Mouse (Mus musculus): Measurements from ENCODE around the gene Rtp3. TPM values are rescaled to one million over a fixed set of nuclear protein-coding genes. Genes with fewer than 3 reads are reported as not detected.

The Rtp3 gene
- polyA plus RNA-seq (2012; rRNA removed) = 1.0 and 3.1 TPM in 2 replicates

DNA sequence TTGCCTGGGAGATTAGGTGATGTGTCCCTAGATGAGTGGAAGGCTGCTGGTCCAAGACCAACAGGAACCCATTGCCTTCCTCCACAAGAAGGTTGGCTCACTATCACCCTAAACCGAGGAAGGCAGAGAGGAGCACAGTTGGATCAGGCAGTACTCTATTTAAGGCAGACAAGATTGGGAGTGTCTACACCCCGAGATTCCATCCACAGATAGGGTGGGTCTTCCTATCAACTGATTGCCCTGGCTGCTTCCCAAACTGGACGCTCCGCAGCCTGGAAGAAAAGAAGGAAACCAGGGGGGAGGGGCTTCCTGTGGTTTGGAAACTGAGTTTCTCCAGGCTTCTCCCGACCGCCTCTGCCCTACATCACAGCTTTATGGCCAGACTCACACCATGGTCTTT lies at the start of gene Rtp3:
Rtp3 (minus strand) TSS at position 380 of the 400 bp plus-strand sequence.

DNA sequence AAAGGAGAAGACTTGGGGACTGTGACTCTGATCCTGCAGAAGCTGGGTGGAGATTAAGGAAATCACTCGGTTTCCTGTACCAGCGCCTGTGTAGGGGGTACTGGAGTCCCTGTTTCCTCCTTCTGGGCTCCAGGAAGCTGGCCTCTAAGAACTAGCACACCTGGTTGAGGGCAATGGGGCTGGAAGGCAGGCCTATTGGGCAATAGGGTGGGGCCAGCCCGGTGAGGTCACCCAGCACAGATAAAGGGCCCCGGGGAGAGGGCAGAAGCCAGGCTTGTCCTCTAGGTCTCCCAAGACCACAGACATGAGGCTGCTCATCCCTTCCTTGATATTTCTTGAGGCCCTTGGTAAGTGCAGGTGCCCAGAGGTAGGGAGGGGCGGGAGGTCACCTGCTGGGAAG lies 28.6 kb upstream of the Rtp3 start, which contains the start of gene Ltf:
Ltf (plus strand) TSS at position 250 of the 400 bp plus-strand sequence.

DNA sequence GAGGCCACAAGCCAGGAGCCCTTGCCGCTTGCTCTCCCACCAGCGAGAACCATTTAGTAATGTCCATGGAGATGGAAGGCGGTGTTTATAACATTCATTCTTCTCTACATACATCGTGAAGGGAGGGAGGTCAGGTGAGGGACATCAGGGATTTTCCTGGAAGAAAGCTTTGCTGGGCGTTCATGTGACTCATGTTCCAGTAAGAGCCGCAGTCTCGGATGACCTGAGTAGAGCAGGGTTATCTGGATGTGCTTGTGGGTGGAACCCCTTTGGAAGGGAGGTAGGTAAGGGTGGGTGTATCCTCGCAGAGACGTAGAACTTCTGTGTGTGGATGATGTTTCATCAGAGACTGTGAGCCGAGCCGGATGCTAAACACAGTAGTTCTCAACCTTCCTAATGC lies 39.0 kb downstream of the Rtp3 start, which contains the start of gene Lrrc2:
Lrrc2 (plus strand) TSS at position 149 of the 400 bp plus-strand sequence.

DNA sequence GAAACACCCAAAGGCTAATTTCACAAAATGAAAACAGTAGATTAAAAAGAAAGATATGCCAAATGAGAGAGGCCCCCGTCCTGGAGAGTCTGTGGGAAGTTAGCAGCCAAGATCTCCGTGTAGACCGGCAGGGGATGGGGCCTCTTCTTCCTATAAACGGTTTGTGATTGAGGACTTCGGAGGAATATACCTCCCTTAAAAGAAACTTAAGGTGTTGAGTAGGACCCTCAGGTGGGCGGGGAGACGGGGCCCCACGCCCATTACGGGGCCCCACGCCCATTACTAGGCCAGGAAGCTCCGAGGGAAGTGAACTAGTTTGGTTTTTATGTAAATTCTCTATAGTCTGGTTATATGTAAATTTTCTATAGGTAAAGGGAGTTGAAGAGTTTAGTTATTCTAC lies 44.5 kb downstream of the Rtp3 start, which contains the start of gene Tdgf1:
Tdgf1 (minus strand) TSS at position 233 of the 400 bp plus-strand sequence.

Other genes starting within 250 kb of the Rtp3 start
- 27.2 and 38.0 TPM in 2 replicates for gene Myl3, start 248.7 kb downstream of the Rtp3 start, polyA plus RNA-seq (2012; rRNA removed)
- gene Pth1r, start 243.4 kb downstream of the Rtp3 start, polyA plus RNA-seq (2012; rRNA removed) = 9.0 and 13.0 TPM in 2 replicates
- gene Prss42, start 192.4 kb downstream of the Rtp3 start, polyA plus RNA-seq (2012; rRNA removed) = not detected in 2 replicates
- gene Prss44, start 176.6 kb downstream of the Rtp3 start, polyA plus RNA-seq (2012; rRNA removed) = not detected in 2 replicates
- gene Prss43, start 163.9 kb downstream of the Rtp3 start, polyA plus RNA-seq (2012; rRNA removed) = not detected in 2 replicates
- not detected in 2 replicates for gene Prss45, start 156.0 kb downstream of the Rtp3 start, polyA plus RNA-seq (2012; rRNA removed)
- 0.05 TPM in 1 of 2 replicates, not detected in the other for gene Prss46, start 146.1 kb downstream of the Rtp3 start, polyA plus RNA-seq (2012; rRNA removed)
- gene Prss50, start 132.6 kb downstream of the Rtp3 start, polyA plus RNA-seq (2012; rRNA removed) = not detected in 2 replicates
- 28.8 and 29.6 TPM in 2 replicates for gene Als2cl, start 110.7 kb downstream of the Rtp3 start, polyA plus RNA-seq (2012; rRNA removed)
- 0.93 and 0.97 TPM in 2 replicates for gene Tmie, start 110.5 kb downstream of the Rtp3 start, polyA plus RNA-seq (2012; rRNA removed)
- gene Fam240a, start 73.7 kb downstream of the Rtp3 start, polyA plus RNA-seq (2012; rRNA removed) = not detected in 2 replicates
- gene Tdgf1, start 44.4 kb downstream of the Rtp3 start, polyA plus RNA-seq (2012; rRNA removed) = not detected in 2 replicates
- gene Lrrc2, start 39.0 kb downstream of the Rtp3 start, polyA plus RNA-seq (2012; rRNA removed) = 0.02 and 0.04 TPM in 2 replicates
- 1.4 and 3.8 TPM in 2 replicates for gene Ltf, start 28.7 kb upstream of the Rtp3 start, polyA plus RNA-seq (2012; rRNA removed)
- gene Ccrl2, start 66.9 kb upstream of the Rtp3 start, polyA plus RNA-seq (2012; rRNA removed) = 1.3 and 1.4 TPM in 2 replicates
- gene Lrrfip2, start 127.0 kb upstream of the Rtp3 start, polyA plus RNA-seq (2012; rRNA removed) = 2.6 and 3.8 TPM in 2 replicates

Measured in stomach, adult 2 months (tissue).